Mouse (Mus musculus) layer of hippocampus, postnatal 14 days (tissue): ENCODE measurements around the gene Sema3c. TPM values are rescaled to one million over a fixed set of nuclear protein-coding genes. Genes with fewer than 3 reads are reported as not detected.
"Not testable (repeated sequence)": the region's sequence is repeated elsewhere in the genome, so short reads cannot be mapped to it uniquely, and the experiment has no call there.

Experiments used
- DNase-seq, 2 experiments: peaks; one replicate each; pipeline ENCODE4 v3.0.0; 2021 to 2022; ENCODE audit warnings: low spot score in 2 of 2, mixed read lengths in 1 of 2
- long read RNA-seq, 2 experiments: library from polyadenylated mRNA; stranded (forward); transcript quantifications; one replicate each; pipeline ENCODE4 v2.0.0; 2021
- total RNA-seq, 2 experiments: library from RNA; stranded (reverse); gene quantifications; 2 replicates each; pipeline ENCODE4 v1.2.3; 2021

Gene Sema3c
- 10 to 100 TPM; 48.7 to 52.1 TPM for total RNA-seq
- long read RNA-seq, experiment 1, full-length matches to known transcripts: 31 of 39 reads
- long read RNA-seq, experiment 1, partial matches to known transcripts: 4 of 39 reads
- long read RNA-seq, experiment 1, other reads (novel, unspliced or antisense): 4 of 39 reads
- long read RNA-seq, experiment 2, full-length matches to known transcripts: 35 of 51 reads
- long read RNA-seq, experiment 2, partial matches to known transcripts: 12 of 51 reads
- long read RNA-seq, experiment 2, other reads (novel, unspliced or antisense): 4 of 51 reads

GRCm38 (mm10) chr5:17573694-17574380 is at the start of gene Sema3c:
Gene Sema3c (plus strand): TSS chr5:17574281.
- no peak for DNase-seq

- not testable (repeated sequence) for DNase-seq
Observed at GRCm38 (mm10) chr5:17531165-17531564, 42.9 kb upstream of the Sema3c start.

- no peak for DNase-seq
Observed at GRCm38 (mm10) chr5:17543141-17543540, 30.9 kb upstream of the Sema3c start.

GRCm38 (mm10) chr5:17544904-17545449 is 29.1 kb upstream of the Sema3c start:
- DNase-seq: no peak

- DNase-seq: no peak
Observed at GRCm38 (mm10) chr5:17551693-17552092, 22.4 kb upstream of the Sema3c start.

GRCm38 (mm10) chr5:17556073-17556473 is 18.0 kb upstream of the Sema3c start:
- peak in 1 of 2 experiments; percentile 25 for DNase-seq

- no peak for DNase-seq
Observed at GRCm38 (mm10) chr5:17556715-17557265, 17.3 kb upstream of the Sema3c start.

GRCm38 (mm10) chr5:17571571-17571970 is 2.5 kb upstream of the Sema3c start:
- no peak for DNase-seq

GRCm38 (mm10) chr5:17574413-17575182 is 517 bp downstream of the Sema3c start:
- DNase-seq: peak; percentile 52 to 63

- DNase-seq: no peak
Observed at GRCm38 (mm10) chr5:17575183-17575495, 1.1 kb downstream of the Sema3c start.

GRCm38 (mm10) chr5:17576069-17576468 is 2.0 kb downstream of the Sema3c start:
- no peak for DNase-seq

- DNase-seq: no peak
Observed at GRCm38 (mm10) chr5:17582047-17582515, 8.0 kb downstream of the Sema3c start.

- DNase-seq: no peak
Observed at GRCm38 (mm10) chr5:17584299-17584945, 10.3 kb downstream of the Sema3c start.

GRCm38 (mm10) chr5:17586518-17587210 is 12.6 kb downstream of the Sema3c start:
- DNase-seq: no peak

GRCm38 (mm10) chr5:17591908-17592307 is 17.8 kb downstream of the Sema3c start:
- no peak for DNase-seq

- DNase-seq: no peak
Observed at GRCm38 (mm10) chr5:17601700-17602099, 27.6 kb downstream of the Sema3c start.

GRCm38 (mm10) chr5:17620619-17621018 is 46.5 kb downstream of the Sema3c start:
- no peak for DNase-seq

GRCm38 (mm10) chr5:17622564-17622963 is 48.5 kb downstream of the Sema3c start:
- DNase-seq: no peak

GRCm38 (mm10) chr5:17628606-17629005 is 54.5 kb downstream of the Sema3c start:
- no peak for DNase-seq

GRCm38 (mm10) chr5:17629599-17629998 is 55.5 kb downstream of the Sema3c start:
- DNase-seq: no peak
